Mouse (Mus musculus): ENCODE measurements around the gene Btbd2. TPM values are rescaled to one million over a fixed set of nuclear protein-coding genes. Genes with fewer than 3 reads are reported as not detected.

The Btbd2 gene
- polyA plus RNA-seq, 1 experiment: 49.5 TPM

- Histone ChIP-seq H3K4me3 (ENCODE audit: extremely low read depth, insufficient read depth, insufficient read length) (0 out of 2 replicates have a peak overlapping the region, but pooled peaks have one; percentile 15), H3K27me3 (ENCODE audit: control insufficient read depth, insufficient read depth, low read length) (no peaks in the 10 kb centered on the region), H3K36me3 (ENCODE audit: control insufficient read depth, insufficient read depth, low read length) (no peaks in the 10 kb centered on the region), H3K4me1 (ENCODE audit: control insufficient read depth, insufficient read depth, insufficient read length) (peaks cover 49% of the 10 kb centered on the region), H3K27ac (ENCODE audit: insufficient read depth, low read length) (peak overlapping the region; percentile 81)
- peak; percentile 55 to 73 for DNase-seq (ENCODE audit: low read depth in 1 of 2, low spot score in 2 of 2)
- 9% methylated on average over 10 of the region's 10 CpGs for WGBS
- TF ChIP-seq POLR2A (IDR thresholded peaks at IDR 0.05; ENCODE audit: low read depth, low read length) (no peak), CTCF (IDR thresholded peaks at IDR 0.05; ENCODE audit: extremely low read depth, insufficient read depth, insufficient read length, insufficient replicate concordance) (peak; percentile 45; the same call in 1 of the 2 replicates)
Measured at GRCm38 (mm10) chr10:80659213-80659612, 2.3 kb upstream of the Btbd2 start.

GRCm38 (mm10) chr10:80658841-80659202 lies 2.0 kb upstream of the Btbd2 start:
- peak in 1 of 2 experiments; percentile 54 for DNase-seq (ENCODE audit: low read depth in 1 of 2, low spot score in 2 of 2)
- H3K36me3 ChIP-seq (ENCODE audit: control insufficient read depth, insufficient read depth, low read length): no peaks in the 10 kb centered on the region
- H3K4me1 ChIP-seq (ENCODE audit: control insufficient read depth, insufficient read depth, insufficient read length): peaks cover 47% of the 10 kb centered on the region
- H3K4me3 ChIP-seq (ENCODE audit: extremely low read depth, insufficient read depth, insufficient read length): 0 out of 2 replicates have a peak overlapping the region, but pooled peaks have one; percentile 15
- no peaks in the 10 kb centered on the region for H3K27me3 ChIP-seq (ENCODE audit: control insufficient read depth, insufficient read depth, low read length)
- peak overlapping the region; percentile 81 for H3K27ac ChIP-seq (ENCODE audit: insufficient read depth, low read length)
- WGBS: 10% methylated on average over 4 of the region's 4 CpGs
- TF ChIP-seq CTCF (IDR thresholded peaks at IDR 0.05; ENCODE audit: extremely low read depth, insufficient read depth, insufficient read length, insufficient replicate concordance) (no peak), POLR2A (IDR thresholded peaks at IDR 0.05; ENCODE audit: low read depth, low read length) (no peak)

- Histone ChIP-seq H3K27me3 (ENCODE audit: control insufficient read depth, insufficient read depth, low read length) (no peaks in the 10 kb centered on the region), H3K27ac (ENCODE audit: insufficient read depth, low read length) (peak overlapping the region; percentile 55), H3K4me3 (ENCODE audit: extremely low read depth, insufficient read depth, insufficient read length) (no peak overlapping the region), H3K4me1 (ENCODE audit: control insufficient read depth, insufficient read depth, insufficient read length) (peaks cover 45% of the 10 kb centered on the region), H3K36me3 (ENCODE audit: control insufficient read depth, insufficient read depth, low read length) (no peaks in the 10 kb centered on the region)
- 38% methylated on average over 14 of the region's 14 CpGs for WGBS
- TF ChIP-seq POLR2A (IDR thresholded peaks at IDR 0.05; ENCODE audit: low read depth, low read length) (no peak), CTCF (IDR thresholded peaks at IDR 0.05; ENCODE audit: extremely low read depth, insufficient read depth, insufficient read length, insufficient replicate concordance) (no peak)
- DNase-seq (ENCODE audit: low read depth in 1 of 2, low spot score in 2 of 2): no peak
Measured at GRCm38 (mm10) chr10:80658194-80658840, 1.4 kb upstream of the Btbd2 start.

- peak overlapping the region; percentile 84 for H3K4me3 ChIP-seq (ENCODE audit: extremely low read depth, insufficient read depth, insufficient read length)
- peak; percentile 80 to 92 for DNase-seq (ENCODE audit: low read depth in 1 of 2, low spot score in 2 of 2)
- TF ChIP-seq POLR2A (IDR thresholded peaks at IDR 0.05; ENCODE audit: low read depth, low read length) (peak; percentile 59), CTCF (IDR thresholded peaks at IDR 0.05; ENCODE audit: extremely low read depth, insufficient read depth, insufficient read length, insufficient replicate concordance) (no peak)
- H3K4me1 ChIP-seq (ENCODE audit: control insufficient read depth, insufficient read depth, insufficient read length): peaks cover 34% of the 10 kb centered on the region
- 1% methylated on average over 70 of the region's 72 CpGs for WGBS
- H3K27ac ChIP-seq (ENCODE audit: insufficient read depth, low read length): peak overlapping the region; percentile 46
- H3K27me3 ChIP-seq (ENCODE audit: control insufficient read depth, insufficient read depth, low read length): no peaks in the 10 kb centered on the region
- 0 out of 2 replicates have a peak, but pooled peaks cover 2% of the 10 kb centered on the region for H3K36me3 ChIP-seq (ENCODE audit: control insufficient read depth, insufficient read depth, low read length)
Measured at GRCm38 (mm10) chr10:80656130-80656862, 575 bp downstream of the Btbd2 start.

GRCm38 (mm10) chr10:80655406-80656129 lies 1.3 kb downstream of the Btbd2 start:
- no peak for DNase-seq (ENCODE audit: low read depth in 1 of 2, low spot score in 2 of 2)
- H3K4me3 ChIP-seq (ENCODE audit: extremely low read depth, insufficient read depth, insufficient read length): peak overlapping the region; percentile 84
- under 1% methylated on average over 12 of the region's 12 CpGs for WGBS
- TF ChIP-seq POLR2A (IDR thresholded peaks at IDR 0.05; ENCODE audit: low read depth, low read length): no peak
- no peak for TF ChIP-seq CTCF (IDR thresholded peaks at IDR 0.05; ENCODE audit: extremely low read depth, insufficient read depth, insufficient read length, insufficient replicate concordance)
- no peaks in the 10 kb centered on the region for H3K27me3 ChIP-seq (ENCODE audit: control insufficient read depth, insufficient read depth, low read length)
- H3K27ac ChIP-seq (ENCODE audit: insufficient read depth, low read length): 0 out of 2 replicates have a peak overlapping the region, but pooled peaks have one; percentile 5
- 0 out of 2 replicates have a peak, but pooled peaks cover 2% of the 10 kb centered on the region for H3K36me3 ChIP-seq (ENCODE audit: control insufficient read depth, insufficient read depth, low read length)
- peaks cover 29% of the 10 kb centered on the region for H3K4me1 ChIP-seq (ENCODE audit: control insufficient read depth, insufficient read depth, insufficient read length)

GRCm38 (mm10) chr10:80654866-80655265 lies 2.0 kb downstream of the Btbd2 start:
- Histone ChIP-seq H3K4me1 (ENCODE audit: control insufficient read depth, insufficient read depth, insufficient read length) (peaks cover 29% of the 10 kb centered on the region), H3K27me3 (ENCODE audit: control insufficient read depth, insufficient read depth, low read length) (no peaks in the 10 kb centered on the region), H3K36me3 (ENCODE audit: control insufficient read depth, insufficient read depth, low read length) (0 out of 2 replicates have a peak, but pooled peaks cover 2% of the 10 kb centered on the region), H3K27ac (ENCODE audit: insufficient read depth, low read length) (no peak overlapping the region), H3K4me3 (ENCODE audit: extremely low read depth, insufficient read depth, insufficient read length) (no peak overlapping the region)
- no peak for DNase-seq (ENCODE audit: low read depth in 1 of 2, low spot score in 2 of 2)
- WGBS: 82% methylated on average over 6 of the region's 6 CpGs
- TF ChIP-seq CTCF (IDR thresholded peaks at IDR 0.05; ENCODE audit: extremely low read depth, insufficient read depth, insufficient read length, insufficient replicate concordance) (no peak), POLR2A (IDR thresholded peaks at IDR 0.05; ENCODE audit: low read depth, low read length) (no peak)
